Mouse (Mus musculus) T-cell, adult 2 months (primary cell): Measurements from ENCODE around the gene Slc35g1.
A peak's percentile ranks its signal among the peaks of the same experiment; 100 is the strongest.

Experiments
- DNase-seq: peaks from one replicate; pipeline ENCODE4 v3.0.0; 2022; ENCODE audit warnings: low spot score

Slc35g1 gene

DNA sequence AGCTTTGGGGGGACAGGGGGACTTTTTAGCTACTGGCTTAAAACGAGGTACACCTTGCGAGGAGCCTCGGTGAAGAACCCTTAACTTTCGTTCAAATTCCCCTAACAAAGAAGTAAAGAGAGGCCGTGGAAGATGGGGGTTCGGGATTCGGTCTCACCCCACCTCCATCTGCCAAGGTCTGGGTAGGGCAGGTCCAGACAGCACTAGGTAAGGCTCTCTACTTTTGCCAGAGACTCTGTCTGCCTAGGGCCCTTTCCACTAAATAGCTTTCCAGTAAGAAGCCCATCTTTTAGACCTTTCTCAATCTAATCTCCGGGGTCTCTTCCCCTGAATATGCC, 822 bp downstream of the Slc35g1 start:
- no peak for DNase-seq

DNA sequence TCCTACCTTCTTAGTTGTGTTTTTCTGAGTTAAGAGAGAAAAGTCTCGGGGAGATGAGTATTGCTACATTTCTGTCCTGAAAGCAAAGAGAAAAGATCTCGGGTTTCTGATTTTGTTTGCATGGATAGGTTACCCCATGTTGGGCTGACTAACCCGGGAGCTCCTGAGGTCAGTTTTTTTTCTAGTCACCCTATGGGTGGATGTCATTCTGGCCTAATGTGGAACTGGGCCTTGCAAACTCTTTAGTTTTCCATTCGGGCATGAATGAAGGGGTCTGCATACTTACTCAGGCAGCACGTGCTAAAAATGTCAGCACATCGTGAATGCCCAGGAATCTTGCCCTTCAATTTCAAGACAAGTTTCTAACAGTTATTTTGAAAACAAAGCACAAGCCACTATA, 1.2 kb downstream of the Slc35g1 start:
- no peak for DNase-seq

GRCm38 (mm10) chr19:38398966-38399365, 3.2 kb downstream of the Slc35g1 start:
- DNase-seq = no peak

- no peak for DNase-seq
These were observed 5.1 kb downstream of the Slc35g1 start for GRCm38 (mm10) chr19:38400851-38401250.

GRCm38 (mm10) chr19:38401416-38401815, 5.6 kb downstream of the Slc35g1 start:
- peak; percentile 46 for DNase-seq

DNA sequence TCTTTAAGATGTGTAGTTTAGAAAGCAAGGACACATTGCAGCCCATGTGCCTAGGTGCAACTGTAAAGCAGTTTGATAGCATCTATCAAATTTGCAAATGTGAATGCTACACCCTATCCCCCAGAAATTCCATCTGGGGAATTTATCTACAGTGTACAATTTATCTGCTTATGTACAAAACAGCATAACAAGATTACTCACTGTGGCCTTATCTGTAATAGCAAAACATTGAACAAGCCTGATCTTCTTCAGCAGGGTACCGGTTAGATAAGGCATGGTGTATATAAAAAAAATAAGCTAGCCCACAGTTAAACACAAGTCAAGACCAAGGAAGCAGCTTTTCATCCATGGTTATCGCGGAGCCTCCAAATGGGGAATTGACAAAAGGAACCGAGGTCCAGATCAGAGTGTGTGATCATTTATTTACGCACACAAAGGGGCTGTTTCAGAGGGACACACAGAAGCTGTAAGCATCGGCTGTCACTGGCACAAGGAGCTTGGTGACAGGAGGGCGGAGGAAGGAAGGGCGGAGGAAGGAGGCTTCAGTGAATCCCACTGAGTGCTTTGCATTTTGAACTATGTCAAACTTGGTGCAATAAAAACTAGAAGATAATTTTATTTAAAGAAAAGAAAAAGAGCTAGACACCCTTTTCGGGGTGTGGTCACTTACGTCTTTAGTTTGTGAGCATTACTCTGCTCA, 14.7 kb downstream of the Slc35g1 start:
- no peak for DNase-seq

DNA sequence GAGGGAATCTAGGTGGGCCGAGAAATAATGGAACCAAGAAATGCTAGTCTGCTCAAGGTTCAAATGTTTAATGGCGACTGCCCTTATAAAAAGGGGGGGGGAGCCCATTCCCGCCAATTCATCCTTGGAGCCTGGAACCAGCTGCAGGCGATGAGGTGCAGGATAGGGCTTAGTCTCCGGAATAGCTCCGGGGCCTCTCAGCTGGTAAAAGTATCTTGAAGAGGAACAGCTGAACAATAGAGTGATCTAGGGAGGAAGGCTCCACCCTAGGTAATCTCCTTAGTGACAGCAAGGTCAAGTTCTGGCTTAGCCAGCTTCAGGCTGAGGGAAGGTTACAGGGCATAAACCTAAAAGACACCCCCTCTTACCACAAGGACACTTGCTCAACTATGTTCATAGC, 18.1 kb downstream of the Slc35g1 start:
- no peak for DNase-seq

GRCm38 (mm10) chr19:38418819-38419423, 23.1 kb downstream of the Slc35g1 start:
- DNase-seq = no peak

GRCm38 (mm10) chr19:38420751-38421295, 25.0 kb downstream of the Slc35g1 start:
- no peak for DNase-seq

DNA sequence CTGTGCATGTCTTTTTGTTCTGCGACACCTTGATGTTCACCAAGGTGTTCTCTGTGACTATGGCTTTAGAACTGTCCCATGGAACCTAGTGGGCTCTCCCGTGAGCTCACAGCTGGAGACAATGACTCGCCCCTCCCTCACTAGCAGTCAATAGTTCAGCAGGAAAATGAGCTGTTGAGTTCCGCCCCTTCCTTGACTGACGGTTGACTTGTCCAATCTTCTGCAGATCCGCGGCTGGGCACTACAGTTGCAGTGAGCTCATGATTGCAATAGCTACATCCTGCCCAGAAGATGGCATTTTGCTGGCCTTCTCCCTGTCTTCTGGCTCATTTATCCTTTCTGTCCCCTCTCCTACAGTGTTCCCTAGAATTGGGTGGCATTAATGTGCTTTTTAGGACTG, 25.7 kb downstream of the Slc35g1 start:
- no peak for DNase-seq

DNA sequence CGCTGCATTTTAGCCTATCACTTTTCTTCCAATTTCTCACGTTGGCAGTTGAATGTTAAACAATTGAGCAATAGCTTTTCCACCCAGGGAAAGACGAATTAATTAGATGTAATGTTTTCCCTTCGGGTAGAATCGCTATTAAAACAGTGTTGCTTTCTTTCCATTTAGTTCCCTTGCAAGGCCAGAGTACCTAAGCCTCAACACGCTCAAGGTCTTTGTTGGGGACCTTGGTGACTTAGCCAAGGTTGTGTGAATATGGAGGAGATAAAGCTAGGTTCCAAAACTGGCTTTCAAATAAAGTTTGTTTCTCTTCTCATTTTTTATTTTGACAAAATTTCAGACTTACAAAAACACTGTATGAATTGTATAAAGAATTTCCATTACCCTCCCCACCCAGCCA, 27.1 kb downstream of the Slc35g1 start:
- DNase-seq = no peak

DNA sequence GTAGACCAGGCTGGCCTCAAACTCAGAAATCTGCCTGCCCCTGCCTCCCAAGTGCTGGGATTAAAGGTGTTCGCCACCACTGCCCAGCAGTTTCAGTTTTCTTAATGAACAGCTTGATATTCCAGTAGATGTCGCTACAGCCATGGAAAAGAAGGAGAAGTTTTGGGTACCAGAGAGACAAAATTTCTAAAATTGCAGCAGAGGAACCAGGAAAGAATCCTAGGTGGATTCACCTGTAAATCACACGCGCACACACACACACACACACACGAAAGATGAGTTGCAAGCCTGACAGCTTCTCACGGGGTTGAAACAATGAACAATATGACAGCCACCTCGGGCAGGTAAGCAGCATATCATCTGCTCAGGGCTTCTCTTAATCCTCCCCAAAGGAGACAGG, 28.1 kb downstream of the Slc35g1 start:
- DNase-seq = no peak

DNA sequence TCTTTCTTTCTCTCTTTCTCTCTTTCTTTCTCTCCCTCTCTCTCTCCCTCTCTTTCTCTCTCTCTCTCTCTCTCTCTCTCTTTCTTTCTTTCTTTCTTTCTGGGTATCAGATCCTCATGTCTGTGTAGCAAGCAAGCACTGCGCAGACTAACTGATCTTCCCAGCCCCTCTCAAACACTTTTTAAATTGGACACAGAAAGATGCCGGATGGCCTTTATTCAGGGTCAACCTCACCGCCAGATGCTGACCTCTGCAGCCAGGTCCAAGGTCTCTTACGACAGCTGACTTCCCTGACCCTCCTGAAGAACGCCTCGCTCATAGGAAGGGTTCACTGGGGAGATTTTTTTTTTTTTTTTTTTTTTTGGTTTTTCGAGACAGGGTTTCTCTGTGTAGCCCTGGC, 28.8 kb downstream of the Slc35g1 start:
- no peak for DNase-seq

DNA sequence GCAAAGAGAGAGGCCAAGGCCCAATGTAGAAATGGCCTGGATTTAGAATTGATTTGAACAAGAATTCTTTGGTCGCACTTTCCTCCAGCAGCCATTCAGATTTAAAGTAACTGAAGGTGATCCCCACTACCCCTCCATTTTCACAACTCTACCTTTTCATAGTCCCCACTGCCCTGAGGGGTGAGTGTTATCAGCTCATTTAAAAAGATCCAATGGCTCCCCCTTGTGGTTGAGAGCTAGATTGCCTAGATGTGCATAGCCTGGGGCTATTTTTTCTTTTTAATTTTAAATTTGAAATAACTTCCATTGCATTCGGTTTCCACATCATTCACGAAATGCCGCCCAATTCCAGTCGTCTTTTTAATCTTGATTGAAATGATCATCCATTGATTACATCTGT, 33.5 kb downstream of the Slc35g1 start:
- peak; percentile 39 for DNase-seq

GRCm38 (mm10) chr19:38430475-38430874, 34.7 kb downstream of the Slc35g1 start:
- DNase-seq = no peak

DNA sequence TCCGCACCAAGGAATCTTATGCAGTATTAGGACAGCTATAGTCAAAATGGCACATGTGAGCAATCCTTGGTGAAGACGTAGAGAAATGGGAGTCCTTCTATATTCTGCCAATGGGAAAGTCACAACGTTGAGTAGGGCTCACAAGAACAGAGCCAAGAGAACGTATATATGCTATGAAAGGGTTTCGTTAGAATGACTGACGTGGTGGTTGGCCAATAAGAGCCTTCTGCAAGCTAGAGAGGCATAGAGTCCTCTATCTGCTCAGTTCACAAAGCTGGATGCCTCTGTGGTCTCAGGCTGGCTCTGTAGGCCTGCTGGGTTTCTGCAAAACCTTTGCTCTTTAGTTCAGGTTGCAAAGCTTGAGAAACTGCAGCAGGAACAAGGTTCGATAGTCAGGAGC, 35.5 kb downstream of the Slc35g1 start:
- no peak for DNase-seq

- DNase-seq = no peak
These were observed 36.2 kb downstream of the Slc35g1 start for GRCm38 (mm10) chr19:38432021-38432420.

DNA sequence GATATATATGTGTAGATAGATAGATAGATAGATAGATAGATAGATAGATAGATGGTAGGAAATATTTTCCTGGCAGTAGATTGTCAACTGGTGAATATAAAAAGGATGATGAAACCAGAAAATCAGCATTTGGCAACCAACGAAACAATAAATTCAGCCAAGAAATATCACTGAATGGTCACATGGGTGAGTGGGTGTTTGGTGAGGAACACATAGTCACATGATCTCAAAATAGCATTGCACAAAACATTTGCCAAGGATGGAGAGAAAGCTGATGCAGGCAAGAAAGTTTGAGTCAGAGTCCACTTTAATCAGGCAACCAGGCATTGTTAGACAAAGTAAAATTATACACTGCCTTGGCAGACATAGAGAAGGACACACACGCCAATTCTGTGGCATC, 37.6 kb downstream of the Slc35g1 start:
- DNase-seq = no peak

DNA sequence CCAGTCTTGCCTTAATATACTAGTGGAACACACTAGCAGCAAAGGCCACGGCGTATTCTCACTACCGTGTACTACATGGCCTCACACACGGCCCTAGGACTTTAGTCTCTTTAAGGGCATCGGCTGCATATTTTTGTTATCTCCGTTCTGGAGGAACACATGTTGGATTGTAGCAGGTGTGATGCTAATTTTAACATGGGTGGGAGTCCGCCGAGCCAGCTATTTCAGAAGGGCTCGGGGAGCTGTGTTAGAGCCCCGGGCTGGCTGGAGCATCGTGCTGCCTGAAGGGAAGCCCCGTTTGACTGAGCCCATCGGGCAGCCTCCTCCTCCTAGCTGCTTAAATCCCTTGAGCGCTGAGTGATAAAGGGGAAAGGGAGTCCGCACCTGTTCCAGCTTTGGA, 39.4 kb downstream of the Slc35g1 start:
- DNase-seq = no peak

DNA sequence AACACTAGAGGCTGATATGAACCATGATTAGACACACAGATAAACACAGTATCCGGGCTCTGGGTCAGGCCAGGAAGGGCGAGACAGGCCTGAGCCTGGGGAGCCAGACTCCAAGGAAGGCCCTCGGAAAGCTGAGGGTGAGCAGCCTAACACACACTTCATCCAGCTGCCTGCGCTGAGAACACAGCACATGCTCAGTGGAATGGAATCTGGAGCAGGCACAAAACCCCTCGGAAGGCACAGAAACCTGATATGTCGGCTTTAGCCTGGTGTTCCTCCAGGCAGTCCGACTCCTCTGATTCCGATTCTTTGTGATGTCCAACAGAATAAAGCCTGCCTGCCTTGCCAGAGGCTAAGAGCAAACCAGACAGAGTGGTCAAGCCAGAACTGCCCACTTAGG, 46.1 kb downstream of the Slc35g1 start:
- no peak for DNase-seq

GRCm38 (mm10) chr19:38445758-38446157, 50.0 kb downstream of the Slc35g1 start:
- no peak for DNase-seq
